29 mouse cellular contexts compared by ENCODE assay signal in genomic region chr1:112192604-112193003, GRCm38 (mm10).
"Had no signal": no experiment of that assay in that cellular context is flagged by ENCODE, and none has a peak within 500 bp of the region (broad histone marks: within the 10 kb centered on the region; RNA-seq: fewer than 3 reads in every experiment).

No protein-coding gene starts in this region.

- ATAC-seq: forebrain, embryonic 13.5 days; forebrain, embryonic 14.5 days; forebrain, embryonic 15.5 days; forebrain, embryonic 16.5 days; forebrain, postnatal 0 days had no signal

- DNase-seq: cerebellum, adult 2 months; cerebellum, adult 8-10 months; cerebellum, adult 9-10 months; cerebellum, adult 9-11 months; cerebellum, postnatal 10 days; cerebellum, postnatal 14 days; cerebellum, postnatal 25 days; cerebellum, postnatal 36 days; embryo, embryonic 11 days; forebrain, postnatal 0 days; gastrocnemius, adult 2 months; gastrocnemius, postnatal 10 days; gastrocnemius, postnatal 14 days; gastrocnemius, postnatal 25 days; gastrocnemius, postnatal 36 days; heart, adult 11 months; heart, adult 18-20 months; heart, adult 2 months had no signal

- H3K27me3 ChIP-seq: embryonic facial prominence, embryonic 12.5 days; embryonic facial prominence, embryonic 13.5 days; embryonic facial prominence, embryonic 15.5 days; forebrain, embryonic 12.5 days; forebrain, embryonic 13.5 days; forebrain, embryonic 15.5 days had no signal

- H3K36me3 ChIP-seq: embryonic facial prominence, embryonic 10.5 days; embryonic facial prominence, embryonic 12.5 days; embryonic facial prominence, embryonic 13.5 days; embryonic facial prominence, embryonic 15.5 days; forebrain, embryonic 10.5 days; forebrain, embryonic 12.5 days; forebrain, embryonic 15.5 days had no signal

- H3K27ac ChIP-seq: embryonic facial prominence, embryonic 10.5 days; embryonic facial prominence, embryonic 12.5 days; embryonic facial prominence, embryonic 13.5 days; embryonic facial prominence, embryonic 15.5 days; forebrain, embryonic 10.5 days; forebrain, embryonic 12.5 days; forebrain, embryonic 13.5 days; forebrain, embryonic 15.5 days; gastrocnemius, adult 2 months; heart, adult 2 months had no signal

- H3K4me1 ChIP-seq: embryonic facial prominence, embryonic 10.5 days; embryonic facial prominence, embryonic 12.5 days; embryonic facial prominence, embryonic 13.5 days; embryonic facial prominence, embryonic 15.5 days; forebrain, embryonic 10.5 days; forebrain, embryonic 12.5 days; forebrain, embryonic 13.5 days; forebrain, embryonic 15.5 days had no signal

- H3K4me3 ChIP-seq: embryonic facial prominence, embryonic 10.5 days; embryonic facial prominence, embryonic 12.5 days; embryonic facial prominence, embryonic 13.5 days; embryonic facial prominence, embryonic 15.5 days; erythroblast, embryonic 14.5 days; forebrain, embryonic 10.5 days; forebrain, embryonic 12.5 days; forebrain, embryonic 13.5 days; forebrain, embryonic 15.5 days; gastrocnemius, adult 2 months; heart, adult 2 months had no signal
